Mouse (Mus musculus) natural killer cell, adult 2 months (primary cell): Measurements from ENCODE around the gene Psen2.

Source experiments
- DNase-seq, 2 experiments: peaks; one replicate each; pipeline ENCODE4 v3.0.0; 2022; ENCODE audit warnings: low spot score in 2 of 2

Gene Psen2

GRCm38 (mm10) chr1:180277563-180277962 is 14.3 kb upstream of the Psen2 start:
- no peak for DNase-seq

GRCm38 (mm10) chr1:180274725-180275308 is 11.6 kb upstream of the Psen2 start:
- DNase-seq, result no peak

DNA sequence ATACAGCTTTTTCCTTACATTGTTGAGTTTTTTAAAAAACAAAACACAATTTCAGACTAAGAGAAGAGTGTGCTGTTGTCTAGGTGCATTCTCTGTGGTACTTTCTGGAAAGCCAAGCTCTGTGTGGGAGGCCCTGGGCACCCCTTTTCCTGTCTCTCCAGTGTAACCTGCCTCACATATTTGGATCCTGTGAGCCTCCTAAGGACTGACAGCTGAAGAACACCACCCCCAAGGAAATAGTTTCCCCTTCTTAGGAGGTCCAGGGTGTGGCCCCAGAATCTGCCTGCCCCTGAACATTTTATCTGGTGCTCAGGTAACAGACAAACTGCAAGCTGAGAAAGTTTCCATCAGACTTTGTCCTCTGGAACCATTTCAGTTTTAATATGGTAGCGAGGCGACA is 5.8 kb upstream of the Psen2 start:
- DNase-seq, result no peak

- DNase-seq, result peak; percentile 85 to 87
Observed at GRCm38 (mm10) chr1:180268249-180269031, 5.2 kb upstream of the Psen2 start.

DNA sequence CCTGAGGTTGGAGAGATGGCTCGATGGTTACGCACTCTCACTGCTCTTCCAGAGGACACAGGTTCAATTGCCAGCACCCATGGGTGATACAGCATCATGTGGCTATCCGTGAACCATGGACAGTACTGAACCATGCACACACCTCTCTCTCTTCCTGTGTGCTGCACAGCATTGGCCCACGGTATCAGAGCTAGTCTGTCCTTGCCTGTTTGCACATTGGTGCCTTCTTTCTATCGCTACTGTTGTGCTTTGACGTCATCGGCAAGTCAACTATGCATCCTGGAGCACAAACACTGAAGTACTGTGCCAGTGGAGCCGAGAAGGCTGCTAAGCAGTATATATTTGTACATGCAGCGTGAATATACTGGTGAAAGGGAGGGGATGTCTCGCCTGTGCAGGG is 3.9 kb upstream of the Psen2 start:
- DNase-seq, result no peak

DNA sequence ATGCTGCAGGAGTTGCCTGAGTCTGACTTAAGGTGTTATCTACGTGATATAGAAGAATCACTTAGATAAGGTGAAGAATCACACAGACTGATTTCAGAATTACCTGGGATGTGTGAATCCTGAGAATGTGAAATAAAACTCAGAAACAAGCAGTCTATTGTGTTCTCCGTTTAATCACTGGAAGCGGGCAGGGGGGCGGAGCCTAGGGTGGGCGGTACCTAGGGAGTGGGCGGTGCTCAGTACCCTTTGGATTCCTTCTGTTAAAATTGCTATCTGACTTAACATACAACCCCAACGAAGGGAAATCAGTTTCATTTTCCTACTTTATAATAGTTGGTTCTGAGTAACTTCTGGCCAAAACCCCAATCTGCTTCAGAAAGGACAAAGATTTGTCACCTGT is 2.2 kb upstream of the Psen2 start:
- peak; percentile 30 to 41 for DNase-seq

DNA sequence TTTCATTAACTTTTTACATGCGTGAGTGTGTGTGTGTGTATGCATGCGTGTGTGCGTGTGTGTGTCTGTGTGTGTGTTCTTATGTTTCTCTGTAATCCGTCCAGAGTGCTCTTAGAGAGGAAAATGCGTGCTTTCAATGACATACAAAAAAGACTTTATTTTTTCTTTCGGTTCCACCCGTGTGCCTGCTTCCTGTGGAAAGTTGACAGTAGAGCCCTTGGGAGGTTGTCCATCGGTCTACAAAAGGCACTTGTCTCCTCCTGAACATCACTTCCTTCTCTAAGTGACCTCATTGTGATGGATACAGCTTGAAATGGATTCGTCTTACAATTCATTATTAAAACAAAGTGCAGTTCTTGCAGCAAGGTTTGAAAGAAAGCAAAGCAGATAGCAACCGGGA is 1.6 kb upstream of the Psen2 start:
- DNase-seq, result no peak

GRCm38 (mm10) chr1:180264389-180264788 is 1.2 kb upstream of the Psen2 start:
- no peak for DNase-seq

GRCm38 (mm10) chr1:180261857-180262570 is 1.2 kb downstream of the Psen2 start:
- DNase-seq, result no peak

- no peak for DNase-seq
Observed at GRCm38 (mm10) chr1:180261415-180261814, 1.8 kb downstream of the Psen2 start.

- DNase-seq, result no peak
Observed at GRCm38 (mm10) chr1:180260886-180261285, 2.4 kb downstream of the Psen2 start.

DNA sequence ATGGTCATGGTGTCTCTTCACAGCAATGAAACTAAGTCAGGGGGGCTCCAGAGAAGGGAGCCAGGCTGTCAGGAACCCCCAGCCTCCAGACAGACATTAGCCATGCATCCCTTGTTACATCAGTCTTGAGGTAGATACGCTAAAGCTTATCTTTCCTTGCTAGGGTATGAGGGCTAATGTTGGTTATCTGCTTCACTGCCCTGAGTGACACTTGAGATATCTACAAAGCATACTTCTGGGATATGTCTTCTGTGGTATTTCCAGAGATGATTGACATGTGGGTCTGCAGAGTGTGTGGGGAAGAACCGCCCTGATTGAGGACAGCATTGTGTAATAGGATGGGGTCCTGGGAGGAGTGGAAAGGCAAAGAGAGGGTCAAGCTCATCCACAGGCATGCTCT is 3.5 kb downstream of the Psen2 start:
- no peak for DNase-seq

DNA sequence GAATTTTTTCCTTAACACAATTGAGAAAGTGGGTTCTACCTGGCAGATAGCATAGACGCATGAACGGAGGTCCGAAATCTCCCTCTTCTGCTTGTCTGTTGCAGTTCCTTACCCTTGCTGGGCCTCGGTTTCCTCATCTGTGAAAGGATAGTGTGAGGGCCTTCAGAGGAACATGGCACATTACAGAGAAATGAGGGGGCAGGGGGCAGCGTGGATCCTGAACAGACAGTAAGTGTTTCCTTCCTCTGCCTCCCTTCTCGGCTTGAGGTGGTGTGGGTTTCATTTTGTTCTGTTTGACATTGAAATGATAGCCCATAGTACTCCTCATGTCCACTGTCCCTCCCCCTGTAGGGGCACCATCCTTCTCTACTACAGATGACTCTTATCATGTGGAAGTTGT is 5.8 kb downstream of the Psen2 start:
- DNase-seq, result no peak

DNA sequence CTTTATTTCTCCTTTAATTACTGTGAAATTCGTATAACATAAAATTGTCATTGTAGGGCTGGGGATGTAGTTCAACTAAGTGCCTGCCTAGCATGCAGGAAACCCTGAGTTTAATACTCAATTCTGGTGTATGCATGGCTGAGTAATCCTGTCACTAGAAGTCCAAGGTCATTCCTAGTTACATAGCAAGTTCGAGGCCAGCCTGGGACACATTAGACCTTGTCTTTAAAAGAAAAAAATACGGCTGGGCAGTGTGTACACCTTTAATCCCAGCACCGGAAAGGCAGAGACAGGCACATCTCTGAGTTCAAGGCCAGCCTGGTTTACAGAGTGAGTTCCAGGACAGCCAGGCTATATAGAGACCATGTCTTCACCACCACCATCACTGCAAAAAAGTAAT is 6.4 kb downstream of the Psen2 start:
- DNase-seq, result no peak

DNA sequence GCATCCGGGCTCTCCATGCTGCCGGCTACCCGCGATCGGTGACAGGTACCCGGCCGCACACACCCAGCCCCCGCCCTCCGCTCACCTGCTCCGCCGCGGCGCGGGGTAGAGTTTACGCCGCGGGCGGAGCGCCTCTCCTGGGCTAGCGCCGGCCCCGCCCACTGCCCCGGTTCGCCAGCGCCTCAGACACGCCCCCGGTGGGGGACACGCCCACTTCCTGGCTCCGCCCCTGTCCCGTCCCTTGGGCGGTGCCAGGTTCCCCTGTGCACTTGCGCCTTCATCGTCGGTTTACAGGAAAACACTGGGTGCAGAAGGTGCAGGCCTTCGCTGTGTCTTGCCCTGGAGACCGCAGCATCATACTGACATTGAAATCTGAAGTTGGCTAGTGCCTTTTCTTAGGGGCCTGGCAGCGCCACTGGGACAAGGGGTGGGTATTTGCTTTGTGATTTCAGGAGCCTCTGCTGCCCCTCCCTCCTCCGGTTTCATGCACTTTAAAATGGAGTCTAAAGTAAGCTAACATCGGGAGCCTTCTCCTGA is 7.0 kb downstream of the Psen2 start:
- peak; percentile 95 to 98 for DNase-seq

DNA sequence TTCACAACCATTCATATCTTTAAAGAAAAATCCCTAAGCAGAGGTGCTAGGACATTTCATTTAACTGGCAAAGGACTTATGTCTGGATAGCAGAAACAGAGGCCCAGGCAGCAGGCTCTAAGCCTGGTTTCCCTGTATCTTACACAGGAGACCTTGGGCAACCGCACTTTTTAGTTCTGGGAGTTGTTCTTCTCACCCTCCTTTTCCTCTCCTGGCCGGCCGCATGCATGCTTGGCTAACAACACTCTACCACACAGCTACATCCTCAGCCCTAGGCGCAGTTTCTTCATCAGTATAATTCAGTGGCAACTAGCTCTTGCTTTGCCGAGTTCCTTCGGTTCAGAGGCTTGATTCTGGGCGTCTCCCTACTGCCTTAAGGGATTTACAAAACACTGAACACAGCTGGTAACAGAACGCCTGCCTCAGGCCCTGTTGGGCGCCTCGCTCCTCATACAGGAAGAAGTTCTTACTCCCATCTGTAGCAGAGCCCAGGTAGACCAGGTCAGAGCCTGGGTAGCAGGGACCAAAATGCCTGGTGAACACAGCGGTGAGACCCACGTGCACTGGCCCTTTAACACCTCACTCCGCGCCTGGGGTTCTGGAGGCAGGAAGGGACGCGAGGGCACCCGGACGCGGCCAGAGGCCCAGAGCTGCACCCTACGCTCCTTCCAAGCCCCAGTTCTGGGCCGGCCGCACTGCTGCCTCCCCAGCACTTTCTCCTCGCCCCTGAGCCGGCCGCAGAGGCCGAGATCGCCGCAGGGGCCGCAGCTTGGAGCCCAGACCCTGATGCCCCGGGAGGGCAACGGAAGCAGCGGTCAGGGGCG is 7.7 kb downstream of the Psen2 start:
- DNase-seq, result no peak

DNA sequence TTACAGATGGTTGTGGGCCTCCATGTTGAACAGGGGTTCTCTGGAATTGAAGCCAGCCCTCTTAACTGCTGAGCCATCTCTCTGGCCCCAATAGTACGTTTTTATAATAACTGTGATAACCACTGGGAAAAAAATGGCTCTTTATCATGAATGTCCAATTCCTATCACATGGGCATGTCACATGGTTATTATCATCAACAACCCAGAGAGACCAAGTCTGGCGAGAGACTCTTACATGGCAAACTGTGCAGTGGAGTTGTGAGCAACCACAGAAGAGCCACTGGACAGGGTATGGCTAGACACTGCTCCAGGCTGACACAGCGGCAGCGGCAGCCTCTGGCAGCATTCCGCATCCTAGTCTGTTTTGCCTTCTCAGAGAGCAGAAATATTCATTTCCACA is 8.9 kb downstream of the Psen2 start:
- no peak for DNase-seq

DNA sequence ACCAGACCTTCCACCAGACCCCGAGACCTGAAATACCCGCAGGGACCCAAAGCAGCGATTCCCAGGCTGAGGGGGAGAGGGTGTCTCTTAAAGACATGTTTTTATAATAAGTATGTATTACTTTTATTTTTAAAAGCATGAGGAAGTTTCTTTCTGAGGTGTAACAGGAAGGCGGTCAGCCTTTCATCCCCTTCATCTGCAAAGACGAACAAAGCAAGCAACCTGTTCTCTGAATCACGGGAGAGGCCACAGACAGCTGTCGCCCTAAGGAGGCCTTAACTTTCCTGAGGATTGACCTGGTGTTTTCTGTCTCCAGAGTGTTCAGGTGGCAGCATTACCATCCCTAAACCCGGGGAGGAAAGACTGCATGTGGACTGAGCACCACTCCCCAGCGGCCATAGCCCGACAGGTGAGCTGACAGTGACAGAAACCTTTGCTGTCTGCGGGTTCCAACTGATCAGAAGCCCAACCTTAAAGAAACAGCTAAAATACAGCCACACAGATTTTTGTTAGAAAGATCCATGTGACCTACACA is 10.5 kb downstream of the Psen2 start:
- DNase-seq, result no peak

- DNase-seq, result peak in 1 of 2 experiments; percentile 45
Observed at GRCm38 (mm10) chr1:180251176-180252048, 11.8 kb downstream of the Psen2 start.

DNA sequence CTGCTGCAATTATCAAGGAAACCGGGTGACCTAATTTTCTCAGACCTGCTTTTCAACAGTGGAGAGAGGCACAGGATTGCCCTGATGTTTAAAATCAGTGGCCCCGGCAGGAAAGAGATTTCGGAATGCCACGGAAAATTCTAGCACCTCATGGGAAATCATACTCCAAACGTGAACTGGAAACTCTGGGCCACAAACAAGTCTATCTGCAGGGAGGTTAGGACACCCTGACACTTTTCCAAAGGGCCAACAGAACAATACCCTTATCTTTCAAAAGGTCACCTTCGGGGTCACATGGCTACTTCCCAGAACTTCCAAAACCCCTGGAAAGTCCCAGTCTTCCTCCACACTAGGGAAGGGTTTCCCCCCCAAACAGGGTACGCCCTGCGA is 12.8 kb downstream of the Psen2 start:
- no peak for DNase-seq
